Mouse (Mus musculus) megakaryocyte progenitor cell, adult 5-6 weeks (primary cell): ENCODE data around the gene C1rl. TPM values are rescaled to one million over a fixed set of nuclear protein-coding genes. Genes with fewer than 3 reads are reported as not detected.
"Not testable (repeated sequence)": the region's sequence is repeated elsewhere in the genome, so short reads cannot be mapped to it uniquely, and the experiment has no call there.

Experiments used
- ATAC-seq: replicated peaks from 2 replicates; pipeline ENCODE4 v1.8.0; 2016; ENCODE audit warnings: mild to moderate bottlenecking, moderate TSS enrichment, inconsistent platforms; ENCODE audit not compliant: poor library complexity
- total RNA-seq, 2 experiments: library from RNA; stranded (forward) in 1 of 2; stranded (reverse) in 1 of 2; fragments of 157-497, 149-512 nt in 1 of 2; fragments of 200-1000 nt in 1 of 2; gene quantifications; 2 replicates each; pipeline versions ENCODE4 v1.2.3 to v1.2.4; 2015 to 2017

Gene C1rl
- total RNA-seq, 2 experiments from 2014 or later: 3.3 to 6.8 TPM

GRCm38 (mm10) chr6:124471783-124472638 is 20.9 kb upstream of the C1rl start:
- peak; percentile 36; the same call in 1 of the 2 replicates for ATAC-seq

- peak; percentile 79 for ATAC-seq
Measured at GRCm38 (mm10) chr6:124472801-124473200, 20.1 kb upstream of the C1rl start.

GRCm38 (mm10) chr6:124474621-124475020 is 18.3 kb upstream of the C1rl start:
- no peak for ATAC-seq

GRCm38 (mm10) chr6:124475335-124476075 is 17.4 kb upstream of the C1rl start:
- not testable (repeated sequence) for ATAC-seq

GRCm38 (mm10) chr6:124476216-124476615 is 16.7 kb upstream of the C1rl start:
- no peak for ATAC-seq

- ATAC-seq: no peak
Measured at GRCm38 (mm10) chr6:124476796-124477195, 16.1 kb upstream of the C1rl start.

GRCm38 (mm10) chr6:124477221-124477655 is 15.7 kb upstream of the C1rl start:
- peak; percentile 5; the same call in 1 of the 2 replicates for ATAC-seq

GRCm38 (mm10) chr6:124477922-124478651 is 14.8 kb upstream of the C1rl start:
- peak; percentile 61 for ATAC-seq

- no peak for ATAC-seq
Measured at GRCm38 (mm10) chr6:124478874-124479572, 13.9 kb upstream of the C1rl start.

- no peak for ATAC-seq
Measured at GRCm38 (mm10) chr6:124479573-124479930, 13.4 kb upstream of the C1rl start.

GRCm38 (mm10) chr6:124480295-124480694 is 12.6 kb upstream of the C1rl start:
- peak; percentile 45 for ATAC-seq

GRCm38 (mm10) chr6:124481571-124481970 is 11.3 kb upstream of the C1rl start:
- ATAC-seq: peak; percentile 44

GRCm38 (mm10) chr6:124483831-124484230 is 9.1 kb upstream of the C1rl start:
- ATAC-seq: not testable (repeated sequence)

GRCm38 (mm10) chr6:124484851-124485250 is 8.1 kb upstream of the C1rl start:
- no peak for ATAC-seq

- no peak for ATAC-seq
Measured at GRCm38 (mm10) chr6:124485414-124486144, 7.3 kb upstream of the C1rl start.

- ATAC-seq: peak; percentile 60; the same call in 1 of the 2 replicates
Measured at GRCm38 (mm10) chr6:124487509-124487908, 5.4 kb upstream of the C1rl start.

GRCm38 (mm10) chr6:124488952-124489351 is 4.0 kb upstream of the C1rl start:
- ATAC-seq: no peak

GRCm38 (mm10) chr6:124491427-124491826 is 1.5 kb upstream of the C1rl start:
- no peak for ATAC-seq

- no peak for ATAC-seq
Measured at GRCm38 (mm10) chr6:124493886-124494285, 973 bp downstream of the C1rl start.

GRCm38 (mm10) chr6:124496054-124496453 is 3.1 kb downstream of the C1rl start:
- ATAC-seq: peak; percentile 53
